Mouse (Mus musculus): ENCODE data around the gene Ereg.

Gene Ereg

DNA sequence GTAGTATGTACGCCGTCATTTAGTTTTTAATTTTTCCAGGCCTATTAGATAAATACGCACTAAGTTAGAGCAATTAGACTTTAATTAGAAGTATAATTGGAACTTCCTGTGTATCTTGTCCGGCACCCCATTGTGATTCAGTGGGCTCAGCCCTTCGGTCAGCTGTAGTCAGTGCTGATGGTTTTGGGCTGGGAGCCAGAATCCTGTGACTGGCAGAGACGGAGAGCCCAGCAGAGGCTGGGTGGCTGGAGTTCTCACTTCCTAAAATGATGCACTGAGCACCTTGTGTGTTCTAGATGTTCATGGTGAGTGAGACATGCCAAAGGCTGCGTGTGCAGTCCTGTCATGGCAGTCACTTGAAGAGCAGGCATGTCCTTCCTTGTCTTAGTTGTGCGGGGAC, 36.6 kb downstream of the Ereg start:
- DNase-seq (ENCODE audit: low spot score), result no peak

DNA sequence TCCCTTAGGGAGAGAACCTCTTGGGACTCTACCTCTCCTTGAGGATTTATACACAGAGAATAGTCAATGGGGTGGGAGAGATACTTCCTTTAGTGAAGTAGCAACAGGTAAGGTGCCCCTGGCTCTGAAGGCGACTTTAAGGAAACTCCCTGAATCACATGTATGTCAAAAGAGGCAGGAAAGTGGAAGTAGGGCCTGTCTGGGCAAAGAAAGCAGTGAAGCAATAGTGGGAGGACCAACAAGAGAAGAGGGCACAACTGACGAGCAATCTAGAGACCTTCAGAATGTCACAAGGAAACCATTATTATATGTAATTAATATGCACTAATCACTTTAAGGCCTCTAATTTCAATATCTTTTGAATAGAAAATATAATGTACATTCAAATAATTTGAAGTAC, 39.5 kb downstream of the Ereg start:
- no peak for DNase-seq (ENCODE audit: low spot score)

DNA sequence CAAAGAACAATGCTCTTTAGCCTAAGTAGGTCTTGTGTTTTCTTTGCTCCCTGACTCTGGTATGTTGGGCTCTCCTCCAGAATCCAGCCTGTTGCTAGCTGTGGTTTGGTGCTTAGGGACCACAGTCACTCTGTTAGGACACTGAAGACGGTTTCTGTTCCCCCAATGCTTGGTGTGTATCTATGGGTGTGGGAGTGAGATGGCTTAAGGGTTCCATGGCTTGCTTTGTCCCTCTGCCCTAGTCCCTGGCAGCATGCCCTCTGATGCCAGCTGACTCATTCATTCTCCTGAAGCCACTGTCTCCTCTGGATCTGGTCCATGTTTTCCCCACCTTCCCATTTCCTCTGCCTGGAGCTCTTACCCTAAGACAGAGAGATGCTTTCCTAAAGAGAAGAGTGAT, 40.2 kb downstream of the Ereg start:
- no peak for DNase-seq (ENCODE audit: low spot score)

DNA sequence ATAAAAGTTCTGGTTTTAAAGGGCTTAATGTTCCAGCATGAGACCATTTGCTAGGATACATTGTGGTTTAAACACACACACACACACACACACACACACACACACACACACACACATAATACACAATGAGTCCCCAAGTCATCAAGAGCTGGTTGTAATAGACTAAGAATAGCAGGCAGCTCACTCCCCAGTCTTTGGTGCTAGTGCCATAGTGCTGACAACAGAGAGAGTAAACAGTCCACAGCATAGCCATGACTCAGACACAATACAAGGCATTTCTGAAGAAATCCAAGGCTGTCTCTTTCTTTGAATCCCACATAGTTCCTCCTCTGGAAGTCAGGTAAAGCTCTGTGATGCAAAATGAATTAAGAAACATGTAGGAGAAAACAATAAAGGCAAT, 44.2 kb downstream of the Ereg start:
- no peak for DNase-seq (ENCODE audit: low spot score)

DNA sequence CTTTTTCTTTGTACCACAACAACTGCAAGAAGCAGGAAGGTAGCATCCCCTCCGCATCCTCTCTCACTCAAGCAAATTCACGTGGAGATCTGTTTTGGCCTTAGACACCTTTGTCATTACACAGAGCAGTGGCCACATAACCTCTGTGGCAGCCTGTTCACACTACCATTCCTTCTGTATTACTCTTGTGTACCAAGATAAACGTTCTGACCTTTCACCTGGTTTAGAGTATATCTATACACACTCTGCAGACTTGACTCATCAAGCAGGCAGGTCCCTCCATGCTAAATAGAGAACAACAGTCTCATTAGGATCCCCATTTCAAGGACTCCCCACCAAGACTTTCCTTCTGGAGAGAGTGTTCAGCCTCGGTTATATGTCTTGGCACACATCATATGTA, 49.0 kb downstream of the Ereg start:
- DNase-seq (ENCODE audit: low spot score), result no peak

DNA sequence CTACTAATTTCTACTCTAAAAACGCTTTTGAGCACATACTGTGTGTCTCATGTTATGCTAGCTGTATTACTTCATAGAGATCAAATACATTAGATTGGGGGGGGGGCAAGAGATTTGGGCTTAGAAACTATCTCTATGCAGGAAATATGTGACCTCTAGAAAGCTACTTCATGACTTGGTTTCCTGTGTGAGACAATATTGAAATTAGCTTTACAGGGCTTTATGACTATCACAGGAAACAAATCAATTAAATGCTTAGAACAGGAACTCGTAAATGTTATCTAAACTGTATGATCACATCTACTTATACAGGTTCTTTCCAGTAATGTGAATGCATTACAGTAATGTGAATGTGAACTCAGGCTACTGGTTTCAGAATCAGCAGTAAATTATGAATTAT, 49.7 kb downstream of the Ereg start:
- DNase-seq (ENCODE audit: low spot score), result no peak

DNA sequence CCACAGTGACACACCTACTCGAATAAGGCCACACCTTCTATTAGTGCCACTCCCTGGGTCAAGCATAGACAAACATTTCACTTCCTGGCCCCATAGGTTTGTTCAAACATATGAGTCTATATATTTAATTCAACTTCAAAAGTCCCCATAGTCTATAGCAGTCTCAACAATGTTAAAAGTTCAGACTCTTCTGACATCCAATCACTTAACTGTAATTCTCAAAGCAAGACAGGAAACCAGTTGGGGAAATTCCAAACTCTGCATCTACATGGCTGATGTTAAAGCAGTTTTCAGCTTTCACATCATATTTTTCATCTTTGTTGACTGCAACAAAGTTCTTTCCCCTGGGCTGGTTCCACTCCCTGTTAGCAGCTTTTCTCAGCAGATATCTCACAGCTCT, 52.2 kb downstream of the Ereg start:
- DNase-seq (ENCODE audit: low spot score), result no peak

DNA sequence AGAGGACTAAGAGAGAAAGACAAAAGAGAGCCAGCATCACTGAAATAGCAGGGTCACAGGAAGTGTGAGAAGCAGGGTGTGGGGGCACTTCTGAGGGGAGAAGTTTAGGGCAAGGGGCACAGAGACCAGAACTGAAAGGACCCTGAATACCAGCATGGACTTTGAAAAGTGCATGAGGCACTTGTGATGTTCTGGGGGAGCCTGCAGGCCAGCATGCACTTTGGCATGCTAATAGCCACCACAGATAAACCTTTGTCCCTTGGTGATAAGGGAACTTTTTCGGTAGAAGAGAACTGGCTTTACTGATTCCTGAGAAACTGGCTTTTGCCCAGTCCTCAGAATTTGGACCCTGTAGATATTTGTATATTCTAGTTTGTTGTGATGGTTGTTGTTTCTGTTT, 60.5 kb downstream of the Ereg start:
- DNase-seq (ENCODE audit: low spot score), result no peak

DNA sequence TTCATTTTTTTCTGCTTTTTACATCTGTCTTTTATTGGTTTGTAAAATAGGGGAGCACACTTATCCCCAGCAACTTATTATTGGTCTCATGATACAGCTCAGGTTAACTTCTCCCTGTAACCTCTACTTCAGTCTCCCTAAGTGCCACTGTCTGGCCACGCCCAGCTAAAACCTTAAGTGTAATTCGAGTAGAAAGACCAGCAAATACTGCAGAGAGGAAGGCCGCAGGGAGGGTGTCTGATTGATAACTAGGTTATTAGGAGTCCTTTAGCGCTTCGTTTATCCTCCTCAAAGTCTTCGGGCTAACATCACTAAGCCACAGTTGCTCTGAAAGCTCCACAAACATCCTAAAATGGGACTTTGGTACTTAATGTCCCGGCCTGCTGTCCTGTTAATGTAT, 64.5 kb downstream of the Ereg start:
- DNase-seq (ENCODE audit: low spot score), result peak; percentile 58

DNA sequence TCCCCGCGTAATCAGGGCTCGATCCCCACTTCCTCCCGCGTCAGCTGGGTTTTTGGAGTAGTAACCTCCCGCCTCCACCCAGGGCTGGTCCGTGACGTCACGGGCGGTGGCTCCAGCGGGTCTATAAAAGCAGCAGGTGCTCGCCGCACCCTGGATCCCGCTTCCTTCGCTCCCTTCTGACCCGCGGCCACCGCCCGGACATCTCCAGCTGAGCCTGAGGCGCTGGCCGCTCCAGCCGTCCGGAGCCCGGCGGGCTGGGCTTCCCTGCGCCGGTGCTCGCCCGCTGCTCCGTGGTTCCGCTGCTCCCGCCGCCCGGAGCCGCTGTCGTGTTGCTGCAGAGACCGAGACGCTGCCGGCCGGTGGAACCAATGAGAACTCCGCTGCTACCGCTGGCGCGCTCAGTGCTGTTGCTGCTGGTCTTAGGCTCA, 65.0 kb downstream of the Ereg start, which contains the start of gene Areg:
Areg (plus strand) TSS at position 154 of the 428 bp plus-strand sequence.
- peak; percentile 64 for DNase-seq (ENCODE audit: low spot score)

DNA sequence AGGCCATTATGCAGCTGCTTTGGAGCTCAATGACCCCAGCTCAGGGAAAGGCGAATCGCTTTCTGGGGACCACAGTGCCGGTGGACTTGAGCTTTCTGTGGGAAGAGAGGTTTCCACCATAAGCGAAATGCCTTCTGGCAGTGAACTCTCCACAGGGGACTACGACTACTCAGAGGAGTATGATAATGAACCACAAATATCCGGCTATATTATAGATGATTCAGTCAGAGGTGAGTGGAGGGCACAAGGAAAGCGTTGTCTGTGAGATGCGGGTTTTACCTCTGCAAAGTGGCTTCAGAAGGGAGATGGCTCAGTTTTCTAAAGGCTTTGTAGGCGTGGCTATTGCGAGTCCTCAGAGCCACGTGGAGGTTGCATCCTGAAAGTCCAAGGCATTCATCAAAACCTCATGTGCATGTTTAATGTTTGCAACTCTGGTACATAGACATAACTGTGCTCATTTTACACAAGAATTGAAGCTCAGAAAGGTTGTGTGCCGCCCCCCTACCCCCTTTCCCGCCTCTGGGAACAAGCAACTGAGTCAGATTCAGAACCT, 66.5 kb downstream of the Ereg start:
- DNase-seq (ENCODE audit: low spot score), result no peak

Measured in embryo, embryonic 10.5 days (tissue).